Mouse (Mus musculus): Measurements from ENCODE around the gene Clrn2. TPM values are rescaled to one million over a fixed set of nuclear protein-coding genes. Genes with fewer than 3 reads are reported as not detected.

The Clrn2 gene
- polyA plus RNA-seq (2012; rRNA removed), result not detected in 2 replicates

DNA sequence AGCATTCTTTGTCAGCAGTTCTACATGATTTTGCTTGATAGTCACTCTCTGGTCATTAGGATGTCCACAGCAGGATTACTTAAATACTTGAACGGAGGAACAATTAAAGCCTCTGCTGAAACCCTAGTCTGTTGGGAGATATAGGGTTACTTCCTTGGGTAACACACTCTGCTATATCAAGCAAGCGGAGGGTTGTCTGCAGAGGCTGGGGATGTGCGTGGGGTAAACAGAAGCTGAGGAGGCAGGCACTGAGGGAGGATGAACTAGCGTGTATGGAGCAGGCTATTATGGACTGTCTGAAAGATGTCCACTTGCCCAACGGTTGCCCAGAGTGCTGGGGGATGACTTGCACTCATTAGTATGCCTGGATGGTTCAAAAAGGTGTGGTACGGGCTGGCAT is at the start of gene Clrn2:
Gene Clrn2, plus strand, starts transcription at position 301 of the 400 bp plus-strand sequence.

DNA sequence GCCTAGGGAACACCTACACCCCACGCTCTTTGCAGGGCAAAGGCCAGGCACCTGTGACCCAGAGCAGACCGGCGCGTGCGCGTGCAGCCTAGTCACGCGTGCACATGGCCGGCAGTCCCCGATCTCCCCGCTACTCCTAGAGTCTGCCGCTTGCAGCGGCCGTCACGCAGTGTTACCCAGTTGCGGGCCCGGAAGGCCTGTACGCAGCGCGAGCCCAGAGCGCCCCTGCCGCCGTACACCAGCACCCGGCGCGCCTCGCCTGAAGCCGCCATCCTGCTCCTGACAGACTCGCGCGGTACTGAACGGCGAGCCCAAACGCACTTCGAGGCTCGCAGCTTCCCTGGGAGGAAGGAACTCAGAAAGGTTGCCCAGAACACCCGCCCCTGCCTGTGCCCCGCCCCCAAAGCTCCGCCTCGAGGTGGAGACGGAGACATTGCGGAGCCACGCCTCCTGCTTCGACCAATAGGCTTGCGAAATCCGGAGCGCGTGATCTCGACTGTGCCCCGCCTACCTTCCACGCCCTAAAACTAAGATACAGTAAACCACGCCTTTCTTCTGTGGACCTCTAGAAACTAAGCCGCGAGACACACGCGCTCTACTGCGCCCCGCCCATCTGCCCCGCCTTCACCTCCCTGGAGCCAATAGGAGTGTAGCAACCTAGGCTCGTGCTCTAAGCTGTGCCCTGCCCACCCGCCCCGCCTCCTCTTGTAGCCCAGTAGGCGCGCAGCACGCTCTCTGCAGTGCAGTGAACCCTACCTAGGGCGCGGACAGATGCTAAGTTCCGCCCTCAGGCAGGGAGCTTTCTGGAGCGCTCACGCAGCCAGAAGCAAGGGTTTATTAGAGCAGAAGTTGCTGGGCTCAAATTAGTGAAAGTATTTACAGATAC is 3.5 kb upstream of the Clrn2 start, which contains the start of gene Qdpr:
Gene Qdpr, minus strand, starts transcription at position 406 of the 886 bp plus-strand sequence.

DNA sequence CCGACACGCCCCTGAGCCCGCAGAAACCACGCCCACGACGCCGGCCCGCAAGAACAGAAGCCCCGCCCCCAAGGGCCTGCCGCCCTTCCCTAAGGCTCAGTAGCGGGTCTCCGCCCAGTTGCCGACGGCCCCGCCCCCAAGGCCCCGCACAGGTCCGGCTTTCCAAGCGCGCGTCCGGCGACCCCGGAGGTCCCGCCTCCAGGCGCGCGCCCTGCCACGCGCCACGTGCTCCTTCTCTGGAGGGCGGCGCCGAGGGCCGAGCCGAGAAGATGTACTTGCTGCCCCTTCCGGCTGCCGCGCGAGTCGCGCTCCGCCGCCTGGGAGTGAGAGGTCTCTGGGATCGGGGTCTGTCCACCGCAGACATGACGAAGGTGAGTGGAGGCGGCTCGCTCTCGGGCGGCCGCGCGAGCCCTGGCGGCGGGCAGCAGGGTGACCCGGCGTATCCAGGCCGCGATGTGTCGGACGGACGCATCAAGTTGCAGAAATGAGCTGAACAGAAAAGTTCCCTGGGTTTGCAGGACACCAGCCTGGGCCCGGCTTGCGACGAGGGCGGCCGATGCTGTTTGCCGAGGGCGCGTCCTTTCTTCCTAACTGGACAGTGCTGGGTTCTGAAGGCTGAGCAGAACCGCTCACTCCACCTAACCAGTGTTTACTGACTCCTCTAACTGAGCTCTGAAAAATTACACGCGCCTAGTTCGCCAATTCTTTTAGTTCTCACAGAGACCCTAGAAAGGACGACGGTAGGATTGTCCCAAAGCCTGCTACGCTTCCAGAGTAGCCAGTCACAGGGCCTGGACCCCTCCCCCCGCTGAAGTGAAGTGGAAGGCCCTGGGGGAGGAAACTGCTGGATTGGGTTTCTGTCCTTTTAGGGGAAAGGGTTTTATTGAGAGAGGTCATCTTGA is 39.9 kb downstream of the Clrn2 start, which contains the start of gene Lap3:
Gene Lap3, plus strand, starts transcription at position 184 of the 902 bp plus-strand sequence.

Other genes starting within 250 kb of the Clrn2 start
- 77.5 and 92.5 TPM in 2 replicates for gene Qdpr, start 3.5 kb upstream of the Clrn2 start, polyA plus RNA-seq (2012; rRNA removed)
- 13.1 and 13.4 TPM in 2 replicates for gene Lap3, start 39.6 kb downstream of the Clrn2 start, polyA plus RNA-seq (2012; rRNA removed)
- gene Med28, start 66.5 kb downstream of the Clrn2 start, polyA plus RNA-seq (2012; rRNA removed), result 96.4 and 105 TPM in 2 replicates
- gene Fam184b, start 185.9 kb downstream of the Clrn2 start, polyA plus RNA-seq (2012; rRNA removed), result 0.22 and 0.29 TPM in 2 replicates
- 0.82 and 0.87 TPM in 2 replicates for gene Ncapg, start 216.2 kb downstream of the Clrn2 start, polyA plus RNA-seq (2012; rRNA removed)